Comparison of ENCODE assay signal across 8 mouse cellular contexts in the genomic region with DNA sequence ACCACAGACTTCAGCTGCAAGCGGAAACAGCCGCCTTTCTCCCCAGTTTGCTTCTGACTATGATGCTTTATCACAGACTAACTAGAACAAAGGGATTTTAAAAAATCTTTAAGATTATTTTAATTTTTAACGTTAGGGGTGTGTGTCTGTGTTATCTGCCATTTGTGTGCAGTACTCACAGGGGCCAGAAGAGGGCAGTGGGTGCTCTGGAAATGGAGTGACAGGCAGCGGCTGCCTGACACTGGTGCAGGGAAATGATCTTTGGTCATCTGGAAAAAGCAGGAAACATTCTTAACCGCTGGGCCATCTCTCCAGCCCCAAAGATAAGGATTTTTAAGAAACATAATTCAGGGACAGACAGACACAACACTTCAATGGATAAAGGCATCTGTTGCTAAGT. TPM values are rescaled to one million over a fixed set of nuclear protein-coding genes. Genes with fewer than 3 reads are reported as not detected.
DNase-seq lines count a peak whose midpoint lies in the region; ATAC-seq and TF ChIP-seq lines count a peak whose summit lies in the region.
"Had no signal": no experiment of that assay in that cellular context is flagged by ENCODE, and none has a peak within 500 bp of the region (broad histone marks: within the 10 kb centered on the region; RNA-seq: fewer than 3 reads in every experiment).

No protein-coding gene starts in this region.

- intact Hi-C loops in heart, postnatal 10 days (cut with DNase I): no loop called here

- no peaks in the 10 kb centered on the region for H3K9me3 ChIP-seq in E14TG2a.4 (ENCODE audit: low read length)

- TF ChIP-seq CTCF in layer of hippocampus, adult 2 months (conservative IDR thresholded peaks at IDR 0.05): peak; percentile 74
- TF ChIP-seq CTCF in E14TG2a.4 (conservative IDR thresholded peaks at IDR 0.05; ENCODE audit: low read length): peak; percentile 80

- H3K4me1 ChIP-seq in E14TG2a.4 (replicated peaks; ENCODE audit: low read depth, low read length): peaks cover 48% of the 10 kb centered on the region

- H3K4me3 ChIP-seq in layer of hippocampus, adult 2 months: no peak overlapping the region
- no peak overlapping the region for H3K4me3 ChIP-seq in E14TG2a.4 (replicated peaks; ENCODE audit: low read length)

- no peaks in the 10 kb centered on the region for H3K36me3 ChIP-seq in E14TG2a.4 (ENCODE audit: insufficient read depth, low read length)

- no peak overlapping the region for H3K27ac ChIP-seq in layer of hippocampus, adult 2 months
- H3K27ac ChIP-seq: macrophage had no signal

- H3K27me3 ChIP-seq in E14TG2a.4 (ENCODE audit: insufficient read depth, low read length): peaks cover 2% of the 10 kb centered on the region; the same call in 1 of the 2 replicates

- no peak for ATAC-seq in megakaryocyte-erythroid progenitor cell, adult 5-6 weeks (replicated peaks; ENCODE audit: low FRiP score, low TSS enrichment, poor library complexity, severe bottlenecking)

- no peak for DNase-seq in layer of hippocampus, adult 2 months (ENCODE audit: low spot score in 2 of 2)
- DNase-seq in layer of hippocampus, adult 8-10 months (ENCODE audit: low spot score in 2 of 2): no peak
- peak; percentile 16 for DNase-seq in adipocyte (ENCODE audit: low spot score)
- peak; percentile 42 to 73 for DNase-seq in heart, postnatal 10 days
- peak; percentile 52 to 77 for DNase-seq in lung, postnatal 4 days

RNA-seq across cellular contexts. Expression of a gene that starts 4.4 kb away (rescaled TPM):
- total RNA-seq in layer of hippocampus, adult 2 months (2021): 1 to 10 TPM; 7.6 to 8.2 TPM
- total RNA-seq in layer of hippocampus, adult 8-10 months (2022): 10 to 100 TPM in 3 of 4 experiments, 1 to 10 TPM in 1; 8.6 to 30.0 (median 18.7) TPM
- total RNA-seq in heart, postnatal 10 days (2021): 10 to 100 TPM; 22.6 to 23.3 TPM
- total RNA-seq in megakaryocyte-erythroid progenitor cell, adult 5-6 weeks (2014; fragmentation: Nextera tagmentation): 2.1 and 2.7 TPM in 2 replicates
- total RNA-seq in megakaryocyte-erythroid progenitor cell, adult 5-6 weeks (2017): 2.3 and 4.0 TPM in 2 replicates

Comparison
In these comparisons a context has a peak if more than half of its experiments do, and no peak if none do; other contexts are left out.
1. DNase-seq: peak in adipocyte (single experiment), heart, postnatal 10 days (2 of 2) and lung, postnatal 4 days (2 of 2); none in layer of hippocampus, adult 2 months (0 of 2) and layer of hippocampus, adult 8-10 months (0 of 2).